Mouse (Mus musculus) heart, embryonic 14.5 days (tissue): ENCODE data around the gene Pcsk2. TPM values are rescaled to one million over a fixed set of nuclear protein-coding genes. Genes with fewer than 3 reads are reported as not detected.

Source experiments
- ATAC-seq: fragments of 200-750 bp; cut with Nextera tagmentation; 2 replicates; pipeline ENCODE4 v1.8.0; 2017; ENCODE audit warnings: low read depth, moderate TSS enrichment; ENCODE audit not compliant: insufficient number of reproducible peaks, insufficient read depth, low FRiP score
- H3K27ac ChIP-seq, 2 experiments: fragments of 200-500 bp in 1 of 2; fragments of 300-500 bp in 1 of 2; sonication (generic) in 1 of 2; replicated peaks in 1 of 2; 2 replicates each; pipeline ENCODE4 v1.5.1; 2012 to 2014; ENCODE audit warnings: low read depth in 2 of 2, low read length in 2 of 2, control low read depth in 1 of 2, mild to moderate bottlenecking in 1 of 2, mixed read lengths in 1 of 2; ENCODE audit not compliant: control insufficient read depth in 1 of 2, insufficient read depth in 1 of 2
- H3K27me3 ChIP-seq: fragments of 300-500 bp; sonication (generic); 2 replicates; pipeline ENCODE4 v1.6.1; 2014; ENCODE audit warnings: mild to moderate bottlenecking, low read length, control low read depth; ENCODE audit not compliant: control insufficient read depth, insufficient read depth
- H3K36me3 ChIP-seq: fragments of 300-500 bp; sonication (generic); 2 replicates; pipeline ENCODE4 v1.6.1; 2014; ENCODE audit warnings: mild to moderate bottlenecking, control low read depth, low read length, mixed read lengths; ENCODE audit not compliant: control insufficient read depth, insufficient read depth
- H3K4me1 ChIP-seq, 2 experiments: fragments of 200-500 bp in 1 of 2; fragments of 300-500 bp in 1 of 2; sonication (generic) in 1 of 2; 2 replicates each; pipeline ENCODE4 v1.6.1; 2012 to 2014; ENCODE audit warnings: low read length in 2 of 2, control low read depth in 1 of 2, mixed read lengths in 1 of 2; ENCODE audit not compliant: control insufficient read depth in 2 of 2, insufficient read depth in 2 of 2
- H3K4me2 ChIP-seq: fragments of 300-500 bp; sonication (generic); 2 replicates; pipeline ENCODE4 v1.6.1; 2014; ENCODE audit warnings: mild to moderate bottlenecking, low read length
- H3K4me3 ChIP-seq, 2 experiments: fragments of 200-500 bp in 1 of 2; fragments of 300-500 bp in 1 of 2; sonication (generic) in 1 of 2; 2 replicates each; pipeline ENCODE4 v1.5.1; 2012 to 2014; ENCODE audit warnings: low read length in 2 of 2, mild to moderate bottlenecking in 2 of 2, control low read depth in 1 of 2, low read depth in 1 of 2, moderate library complexity in 1 of 2; ENCODE audit not compliant: control insufficient read depth in 1 of 2, insufficient read depth in 1 of 2
- H3K9ac ChIP-seq: fragments of 300-500 bp; sonication (generic); 2 replicates; pipeline ENCODE4 v1.6.1; 2014; ENCODE audit warnings: mild to moderate bottlenecking, low read length
- H3K9me3 ChIP-seq: fragments of 300-500 bp; sonication (generic); 2 replicates; pipeline ENCODE4 v1.6.1; 2016; ENCODE audit warnings: low read length, control low read depth; ENCODE audit not compliant: control insufficient read depth
- WGBS: fragments of 180-500 bp; shearing (Covaris S2); extraction: QIAGEN DNeasy Blood & Tissue Kit; methylation state at CpG from one replicate; pipeline ENCODE4 v1.1.7; 2014; 5-methylcytosine and 5-hydroxymethylcytosine counted together
- polyA plus RNA-seq: library from polyadenylated mRNA; unstranded; fragments of >200 nt; fragmentation: Nextera tagmentation; extraction: Ambion mirVana; gene quantifications from 2 replicates; pipeline ENCODE4 v1.2.1, GENCODE M21; 2014

The Pcsk2 gene
- polyA plus RNA-seq, 1 experiment from 2014 or later: 0.04 TPM

DNA sequence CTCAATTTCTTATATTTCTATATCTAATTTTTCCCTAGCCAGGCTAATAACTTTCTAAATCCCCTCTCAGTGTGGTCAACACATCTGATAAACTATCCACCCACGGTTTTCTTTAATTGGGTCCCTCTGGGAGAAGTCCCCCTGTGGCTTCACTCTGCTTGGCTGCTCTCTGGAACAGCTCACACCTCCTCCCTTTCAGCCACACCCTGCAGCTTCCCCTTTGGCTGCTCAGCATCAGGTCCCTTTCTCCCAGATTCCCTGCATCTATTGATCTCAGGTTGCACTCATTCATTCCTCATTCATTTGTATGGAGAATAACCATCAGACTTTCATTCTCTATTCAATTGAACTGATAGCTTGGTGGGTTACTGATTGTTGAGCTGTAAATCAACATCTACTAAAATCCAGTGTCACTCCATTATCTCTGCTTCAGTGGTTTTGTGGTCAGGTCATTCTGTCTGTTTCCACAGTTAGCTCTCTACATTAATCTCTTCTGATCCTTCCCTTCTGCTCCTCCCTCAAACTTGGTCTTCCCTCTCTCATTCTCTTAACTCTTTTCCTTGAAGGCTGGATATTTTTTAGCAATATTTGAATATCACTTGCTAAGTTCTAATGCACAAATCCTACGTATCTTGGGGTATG, 58.0 kb downstream of the Pcsk2 start:
- H3K4me2 ChIP-seq: no peak overlapping the region
- no peaks in the 10 kb centered on the region for H3K9me3 ChIP-seq
- no peaks in the 10 kb centered on the region for H3K27me3 ChIP-seq
- no peaks in the 10 kb centered on the region for H3K36me3 ChIP-seq
- WGBS: 46% methylated on average over 2 of the region's 2 CpGs
- H3K4me3 ChIP-seq: no peak overlapping the region
- H3K27ac ChIP-seq: no peak overlapping the region
- no peak overlapping the region for H3K9ac ChIP-seq
- no peaks in the 10 kb centered on the region for H3K4me1 ChIP-seq
- no peak for ATAC-seq

DNA sequence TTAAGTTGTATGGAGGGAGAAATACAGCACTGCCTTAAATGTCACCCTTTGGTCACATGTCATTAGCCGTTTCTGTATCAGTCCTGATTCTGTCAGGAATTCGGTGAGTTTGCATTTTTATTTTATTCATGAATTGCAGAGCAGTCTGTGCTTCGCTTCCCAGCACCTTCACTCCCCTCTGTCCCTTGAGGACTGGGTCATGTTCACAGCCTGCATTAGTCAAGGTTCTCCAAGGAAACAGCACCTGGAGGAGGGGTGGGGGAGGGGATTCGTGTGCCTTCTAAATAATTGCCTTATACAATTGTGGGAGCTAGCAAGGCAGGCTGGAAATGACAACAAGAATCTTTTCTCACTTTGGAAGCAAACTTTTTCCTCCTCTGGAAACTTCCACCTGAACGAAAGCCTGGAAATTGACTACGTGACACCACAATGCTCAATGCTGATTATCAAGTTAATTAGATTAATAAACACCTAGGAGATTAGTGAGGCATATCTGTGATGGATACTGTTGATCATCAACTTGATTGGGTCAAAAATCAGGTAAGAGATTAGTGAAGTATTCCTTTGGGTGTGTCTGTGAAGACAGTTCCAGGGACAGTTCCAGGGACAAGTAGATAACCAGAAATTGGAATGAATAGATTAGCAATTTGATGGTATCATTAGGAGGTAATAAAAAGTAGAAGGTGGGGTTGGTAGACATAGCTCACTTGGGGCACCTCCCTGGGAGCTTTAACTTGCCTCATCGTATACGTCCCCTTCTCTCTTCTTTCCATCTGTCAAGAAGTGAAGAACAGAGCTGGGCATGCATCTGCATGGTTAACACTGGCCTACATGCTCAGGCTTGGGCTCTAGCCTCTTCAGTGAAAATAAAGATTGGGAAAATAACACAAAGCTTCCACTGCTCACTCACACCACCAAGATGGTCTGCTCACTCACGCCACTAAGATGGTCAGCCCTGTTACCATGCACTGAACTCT, 64.7 kb downstream of the Pcsk2 start:
- Histone ChIP-seq H3K36me3 (no peaks in the 10 kb centered on the region), H3K9ac (no peak overlapping the region), H3K9me3 (no peaks in the 10 kb centered on the region), H3K27me3 (no peaks in the 10 kb centered on the region), H3K4me1 (no peaks in the 10 kb centered on the region), H3K27ac (no peak overlapping the region), H3K4me3 (no peak overlapping the region), H3K4me2 (no peak overlapping the region)
- no peak for ATAC-seq
- WGBS: 65% methylated on average over 9 of the region's 9 CpGs

DNA sequence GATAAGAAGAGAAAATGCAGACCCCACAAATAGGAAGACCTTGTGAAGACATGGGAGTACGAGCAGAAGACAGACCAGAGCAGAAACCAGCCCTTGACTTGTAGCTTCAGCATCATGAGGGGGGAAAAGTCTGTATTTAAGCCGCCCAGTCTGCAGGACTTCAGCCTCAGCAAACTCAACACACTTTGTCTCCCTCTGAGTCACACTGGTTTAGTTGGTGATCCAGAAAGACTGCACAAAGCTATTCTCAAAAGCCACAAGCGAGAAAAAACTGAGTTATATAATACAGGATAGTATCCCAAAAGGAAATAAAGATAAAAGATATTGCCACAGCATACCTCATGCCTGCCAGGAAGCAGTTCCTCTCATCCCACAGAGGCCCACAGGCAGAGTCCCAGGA, 67.5 kb downstream of the Pcsk2 start:
- no peak for ATAC-seq
- no peaks in the 10 kb centered on the region for H3K36me3 ChIP-seq
- H3K27me3 ChIP-seq: no peaks in the 10 kb centered on the region
- no peak overlapping the region for H3K9ac ChIP-seq
- no peak overlapping the region for H3K4me2 ChIP-seq
- no peak overlapping the region for H3K4me3 ChIP-seq
- no peak overlapping the region for H3K27ac ChIP-seq
- WGBS: 70% methylated on average over 3 of the region's 3 CpGs
- no peaks in the 10 kb centered on the region for H3K9me3 ChIP-seq
- no peaks in the 10 kb centered on the region for H3K4me1 ChIP-seq

DNA sequence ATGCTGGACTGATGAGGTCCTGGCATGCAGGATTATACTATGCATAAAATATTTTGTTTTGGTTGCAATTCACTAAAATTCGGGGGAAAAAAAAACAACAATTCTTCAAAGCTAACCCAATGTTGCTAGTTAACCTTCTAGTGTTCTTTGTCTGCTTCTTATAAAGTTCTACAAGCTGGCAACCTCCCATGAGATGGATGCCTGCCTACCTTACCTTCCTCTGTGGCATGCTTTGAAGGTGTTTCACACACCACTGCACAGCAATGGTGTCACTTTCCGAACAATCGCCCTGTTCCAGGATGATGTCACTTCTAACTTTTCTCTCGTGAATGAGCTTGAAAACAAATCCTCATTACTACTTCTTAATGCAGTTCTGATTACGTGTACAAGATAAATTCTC, 68.8 kb downstream of the Pcsk2 start:
- no peaks in the 10 kb centered on the region for H3K9me3 ChIP-seq
- 72% methylated on average over 5 of the region's 5 CpGs for WGBS
- H3K36me3 ChIP-seq: no peaks in the 10 kb centered on the region
- H3K4me3 ChIP-seq: no peak overlapping the region
- no peak overlapping the region for H3K4me2 ChIP-seq
- no peak for ATAC-seq
- no peak overlapping the region for H3K27ac ChIP-seq
- H3K4me1 ChIP-seq: no peaks in the 10 kb centered on the region
- H3K9ac ChIP-seq: no peak overlapping the region
- no peaks in the 10 kb centered on the region for H3K27me3 ChIP-seq

DNA sequence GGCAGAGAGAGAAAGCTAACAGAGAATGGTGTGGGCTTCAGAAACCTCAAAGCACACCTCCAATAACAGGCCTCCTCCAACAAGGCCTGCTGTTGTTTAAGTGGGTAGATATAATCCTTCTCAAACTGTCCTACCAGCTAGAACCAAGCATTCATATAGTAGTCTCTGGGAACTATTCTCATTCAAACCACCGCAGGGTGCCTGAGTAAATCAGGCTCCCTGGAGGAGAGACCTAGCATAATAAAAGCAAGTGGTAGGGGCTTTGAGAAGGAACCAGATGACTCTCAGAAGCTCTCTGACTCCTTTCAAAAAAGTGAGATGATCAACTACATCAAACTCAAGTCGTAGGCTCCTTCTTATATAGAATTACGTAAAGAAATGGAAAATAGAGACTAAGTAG, 75.0 kb downstream of the Pcsk2 start:
- no peaks in the 10 kb centered on the region for H3K36me3 ChIP-seq
- no peaks in the 10 kb centered on the region for H3K4me1 ChIP-seq
- H3K4me2 ChIP-seq: no peak overlapping the region
- no peak overlapping the region for H3K4me3 ChIP-seq
- no peak for ATAC-seq
- H3K9ac ChIP-seq: no peak overlapping the region
- no peaks in the 10 kb centered on the region for H3K27me3 ChIP-seq
- H3K27ac ChIP-seq: no peak overlapping the region
- H3K9me3 ChIP-seq: no peaks in the 10 kb centered on the region
- 42% methylated on average over 3 of the region's 3 CpGs for WGBS

DNA sequence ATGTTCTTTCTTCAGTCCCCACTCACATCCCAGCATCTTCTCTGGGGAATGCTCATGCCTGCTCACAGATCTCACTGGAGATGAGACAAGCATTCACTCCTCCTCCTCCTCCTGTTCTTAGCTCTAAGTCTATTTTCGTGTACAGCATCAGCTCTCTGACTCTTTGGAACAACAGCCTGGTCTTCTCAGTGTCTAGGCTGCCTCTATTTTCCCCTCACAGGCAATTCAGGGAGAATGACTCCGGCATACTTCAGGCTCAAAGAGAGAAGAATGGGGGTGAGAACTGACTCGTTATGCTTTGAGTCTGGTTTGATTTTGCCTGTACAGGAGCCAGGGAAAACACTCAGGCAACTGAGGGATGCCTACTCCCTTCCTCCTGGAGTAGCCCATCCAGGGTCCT, 78.0 kb downstream of the Pcsk2 start:
- Histone ChIP-seq H3K27me3 (no peaks in the 10 kb centered on the region), H3K27ac (no peak overlapping the region), H3K4me3 (no peak overlapping the region), H3K4me1 (no peaks in the 10 kb centered on the region), H3K9me3 (no peaks in the 10 kb centered on the region), H3K9ac (no peak overlapping the region), H3K36me3 (no peaks in the 10 kb centered on the region), H3K4me2 (no peak overlapping the region)
- ATAC-seq: no peak
- 50% methylated on average over 3 of the region's 3 CpGs for WGBS

DNA sequence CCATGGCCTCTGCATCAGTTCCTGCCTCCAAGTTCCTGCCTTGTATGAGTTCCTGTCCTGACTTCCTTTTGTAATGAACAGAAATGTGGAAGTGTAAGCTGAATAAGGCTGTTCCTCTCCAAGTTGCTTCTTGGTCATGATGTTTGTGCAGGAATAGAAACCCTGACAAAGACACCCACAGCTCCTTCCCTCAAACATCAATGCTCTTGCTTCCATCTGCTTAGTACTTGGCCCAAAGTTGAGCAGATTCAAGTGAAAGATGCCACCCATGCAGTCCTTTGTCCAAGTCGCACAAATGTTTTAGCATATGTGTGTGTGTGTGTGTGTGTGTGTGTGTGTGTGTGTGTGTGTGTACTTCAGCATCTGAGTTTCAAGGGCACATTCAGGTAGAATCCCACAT, 97.3 kb downstream of the Pcsk2 start:
- H3K9ac ChIP-seq: no peak overlapping the region
- no peak for ATAC-seq
- no peaks in the 10 kb centered on the region for H3K36me3 ChIP-seq
- H3K9me3 ChIP-seq: no peaks in the 10 kb centered on the region
- WGBS: 86% methylated on average over 1 of the region's 1 CpGs
- no peak overlapping the region for H3K4me3 ChIP-seq
- H3K4me1 ChIP-seq: no peaks in the 10 kb centered on the region
- no peak overlapping the region for H3K27ac ChIP-seq
- H3K4me2 ChIP-seq: no peak overlapping the region
- H3K27me3 ChIP-seq: no peaks in the 10 kb centered on the region
